Mouse (Mus musculus) erythroblast, embryonic 14.5 days (primary cell): Measurements from ENCODE around the gene Cped1.

Source experiments
- GATA1 ChIP-seq: IDR thresholded peaks from 2 replicates; pipeline ENCODE4 v1.6.1; 2012; ENCODE audit warnings: low read length, inconsistent platforms, mixed read lengths
- TAL1 ChIP-seq: IDR thresholded peaks from 3 replicates; pipeline ENCODE4 v1.6.1; 2012; ENCODE audit warnings: low read length, inconsistent platforms, mixed read lengths

DNA sequence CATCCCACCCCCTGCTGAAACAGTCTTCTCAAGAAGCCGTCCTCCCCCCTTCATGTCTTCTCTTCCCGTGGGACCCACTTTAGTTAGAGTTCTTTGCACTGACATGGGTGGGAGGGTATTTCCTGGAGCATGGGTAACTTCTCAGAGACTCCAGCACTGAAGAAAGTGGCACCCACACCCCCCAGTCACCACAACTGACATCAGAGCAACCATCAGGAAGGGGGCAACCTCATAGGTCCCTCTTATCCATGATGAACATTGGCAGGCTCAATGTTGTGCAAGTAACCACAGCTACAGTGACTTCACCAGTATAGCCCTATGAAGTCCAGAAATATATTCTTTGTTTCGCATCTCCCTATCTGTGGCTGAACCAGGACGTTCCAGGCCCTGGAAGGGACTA is 30.2 kb upstream of the Cped1 start:
- no peak for TF ChIP-seq TAL1
- no peak for TF ChIP-seq GATA1
